Mouse (Mus musculus) lung, embryonic 15.5 days (tissue): ENCODE data around the gene Hemk1. TPM values are rescaled to one million over a fixed set of nuclear protein-coding genes. Genes with fewer than 3 reads are reported as not detected.
"Not testable (repeated sequence)": the region's sequence is repeated elsewhere in the genome, so short reads cannot be mapped to it uniquely, and the experiment has no call there.

Source experiments
- ATAC-seq: fragments of 200-750 bp; cut with Nextera tagmentation; 2 replicates; pipeline ENCODE4 v1.8.0; 2017; ENCODE audit warnings: moderate number of reproducible peaks, borderline replicate concordance; ENCODE audit not compliant: low FRiP score, low TSS enrichment; ENCODE audit errors: extremely low read depth
- H3K27ac ChIP-seq: fragments of 300-500 bp; sonication (generic); 2 replicates; pipeline ENCODE4 v1.5.1; 2015; ENCODE audit warnings: moderate library complexity, mild to moderate bottlenecking, inconsistent platforms
- H3K27me3 ChIP-seq: fragments of 300-500 bp; sonication (generic); 2 replicates; pipeline ENCODE4 v1.6.1; 2015; ENCODE audit warnings: inconsistent platforms
- H3K36me3 ChIP-seq: fragments of 300-500 bp; sonication (generic); 2 replicates; pipeline ENCODE4 v1.6.1; 2015; ENCODE audit warnings: inconsistent platforms
- H3K4me1 ChIP-seq: fragments of 300-500 bp; sonication (generic); 2 replicates; pipeline ENCODE4 v1.6.1; 2015; ENCODE audit warnings: inconsistent platforms
- H3K4me2 ChIP-seq: fragments of 300-500 bp; sonication (generic); 2 replicates; pipeline ENCODE4 v1.6.1; 2015; ENCODE audit warnings: inconsistent platforms, mild to moderate bottlenecking, moderate library complexity
- H3K4me3 ChIP-seq: fragments of 300-500 bp; sonication (generic); 2 replicates; pipeline ENCODE4 v1.5.1; 2015; ENCODE audit warnings: mild to moderate bottlenecking, inconsistent platforms
- H3K9ac ChIP-seq: fragments of 300-500 bp; sonication (generic); 2 replicates; pipeline ENCODE4 v1.6.1; 2015; ENCODE audit warnings: inconsistent platforms
- H3K9me3 ChIP-seq: fragments of 300-500 bp; sonication (generic); 2 replicates; pipeline ENCODE4 v1.6.1; 2016; ENCODE audit warnings: inconsistent platforms
- whole genome bisulfite sequencing: fragments of 180-500 bp; shearing (Covaris S2); methylation state at CpG from one replicate; pipeline ENCODE4 v1.1.7; 2015; 5-methylcytosine and 5-hydroxymethylcytosine counted together
- polyA plus RNA-seq: library from polyadenylated mRNA; unstranded; fragments of >200 nt; fragmentation: Nextera tagmentation; extraction: Ambion mirVana; gene quantifications from 2 replicates; pipeline ENCODE4 v1.2.1, GENCODE M21; 2015

Gene Hemk1
- polyA plus RNA-seq, 1 experiment from 2014 or later = 11.4 TPM

GRCm38 (mm10) chr9:107323558-107323957 lies 14.6 kb downstream of the Hemk1 start:
- H3K4me3 ChIP-seq = no peak overlapping the region
- no peak overlapping the region for H3K9ac ChIP-seq
- no peak overlapping the region; the same call in 1 of the 2 replicates for H3K27ac ChIP-seq
- H3K4me2 ChIP-seq = no peak overlapping the region
- H3K36me3 ChIP-seq = no peaks in the 10 kb centered on the region; the same call in 1 of the 2 replicates
- H3K4me1 ChIP-seq = peaks cover 17% of the 10 kb centered on the region
- no peaks in the 10 kb centered on the region for H3K9me3 ChIP-seq
- WGBS = 51% methylated on average over 6 of the region's 6 CpGs
- H3K27me3 ChIP-seq = no peaks in the 10 kb centered on the region
- ATAC-seq = no peak

GRCm38 (mm10) chr9:107322461-107323050 lies 15.6 kb downstream of the Hemk1 start:
- H3K4me3 ChIP-seq = no peak overlapping the region
- H3K27ac ChIP-seq = peak overlapping the region; percentile 59; the same call in 1 of the 2 replicates
- 59% methylated on average over 8 of the region's 8 CpGs for WGBS
- no peaks in the 10 kb centered on the region for H3K36me3 ChIP-seq
- ATAC-seq = no peak
- H3K9me3 ChIP-seq = no peaks in the 10 kb centered on the region
- H3K27me3 ChIP-seq = no peaks in the 10 kb centered on the region
- H3K4me1 ChIP-seq = peaks cover 14% of the 10 kb centered on the region
- H3K4me2 ChIP-seq = no peak overlapping the region
- H3K9ac ChIP-seq = no peak overlapping the region

GRCm38 (mm10) chr9:107315791-107316190 lies 22.4 kb downstream of the Hemk1 start:
- H3K4me1 ChIP-seq = no peaks in the 10 kb centered on the region
- H3K4me2 ChIP-seq = no peak overlapping the region
- H3K27me3 ChIP-seq = no peaks in the 10 kb centered on the region
- H3K4me3 ChIP-seq = no peak overlapping the region
- no peak overlapping the region for H3K9ac ChIP-seq
- H3K27ac ChIP-seq = no peak overlapping the region
- no peaks in the 10 kb centered on the region for H3K36me3 ChIP-seq
- H3K9me3 ChIP-seq = no peaks in the 10 kb centered on the region
- 61% methylated on average over 2 of the region's 2 CpGs for WGBS
- no peak for ATAC-seq

GRCm38 (mm10) chr9:107313926-107314325 lies 24.2 kb downstream of the Hemk1 start:
- WGBS = 69% methylated on average over 3 of the region's 3 CpGs
- Histone ChIP-seq H3K36me3 (no peaks in the 10 kb centered on the region), H3K4me2 (no peak overlapping the region), H3K9ac (no peak overlapping the region), H3K27ac (no peak overlapping the region), H3K9me3 (no peaks in the 10 kb centered on the region), H3K4me1 (no peaks in the 10 kb centered on the region), H3K4me3 (no peak overlapping the region), H3K27me3 (no peaks in the 10 kb centered on the region)
- ATAC-seq = no peak

GRCm38 (mm10) chr9:107312811-107313584 lies 25.2 kb downstream of the Hemk1 start:
- H3K4me2 ChIP-seq = no peak overlapping the region
- H3K36me3 ChIP-seq = no peaks in the 10 kb centered on the region
- WGBS = 54% methylated on average over 10 of the region's 10 CpGs
- H3K4me1 ChIP-seq = peaks cover 7% of the 10 kb centered on the region
- no peaks in the 10 kb centered on the region for H3K27me3 ChIP-seq
- H3K4me3 ChIP-seq = no peak overlapping the region
- no peaks in the 10 kb centered on the region for H3K9me3 ChIP-seq
- H3K27ac ChIP-seq = no peak overlapping the region
- no peak for ATAC-seq
- H3K9ac ChIP-seq = no peak overlapping the region

- H3K36me3 ChIP-seq = no peaks in the 10 kb centered on the region
- ATAC-seq = no peak
- H3K9ac ChIP-seq = no peak overlapping the region
- H3K9me3 ChIP-seq = no peaks in the 10 kb centered on the region
- peaks cover 36% of the 10 kb centered on the region for H3K4me1 ChIP-seq
- H3K4me3 ChIP-seq = no peak overlapping the region
- 51% methylated on average over 5 of the region's 5 CpGs for WGBS
- no peak overlapping the region for H3K4me2 ChIP-seq
- no peaks in the 10 kb centered on the region for H3K27me3 ChIP-seq
- no peak overlapping the region for H3K27ac ChIP-seq
Measured at GRCm38 (mm10) chr9:107309600-107309999, 28.6 kb downstream of the Hemk1 start.

GRCm38 (mm10) chr9:107309171-107309570 lies 29.0 kb downstream of the Hemk1 start:
- 57% methylated on average over 9 of the region's 9 CpGs for WGBS
- Histone ChIP-seq H3K27me3 (no peaks in the 10 kb centered on the region), H3K4me2 (no peak overlapping the region), H3K4me1 (peaks cover 36% of the 10 kb centered on the region), H3K4me3 (no peak overlapping the region), H3K36me3 (no peaks in the 10 kb centered on the region), H3K9me3 (no peaks in the 10 kb centered on the region), H3K9ac (no peak overlapping the region), H3K27ac (no peak overlapping the region)
- ATAC-seq = no peak

- Histone ChIP-seq H3K4me3 (no peak overlapping the region), H3K4me1 (peaks cover 36% of the 10 kb centered on the region), H3K4me2 (no peak overlapping the region), H3K27ac (peak overlapping the region; percentile 81), H3K9me3 (no peaks in the 10 kb centered on the region), H3K36me3 (no peaks in the 10 kb centered on the region), H3K9ac (no peak overlapping the region), H3K27me3 (no peaks in the 10 kb centered on the region)
- WGBS = 81% methylated on average over 9 of the region's 9 CpGs
- 0 out of 2 replicates have a peak, but pooled peaks have one; percentile 12 for ATAC-seq
Measured at GRCm38 (mm10) chr9:107308346-107309000, 29.7 kb downstream of the Hemk1 start.

- no peak overlapping the region for H3K9ac ChIP-seq
- 35% methylated on average over 12 of the region's 12 CpGs for WGBS
- no peaks in the 10 kb centered on the region for H3K27me3 ChIP-seq
- no peaks in the 10 kb centered on the region for H3K36me3 ChIP-seq
- no peaks in the 10 kb centered on the region for H3K9me3 ChIP-seq
- H3K4me1 ChIP-seq = peaks cover 42% of the 10 kb centered on the region
- peak overlapping the region; percentile 81 for H3K27ac ChIP-seq
- H3K4me2 ChIP-seq = peak overlapping the region; percentile 5; the same call in 1 of the 2 replicates
- peak; percentile 64; the same call in 1 of the 2 replicates for ATAC-seq
- no peak overlapping the region for H3K4me3 ChIP-seq
Measured at GRCm38 (mm10) chr9:107307886-107308285, 30.3 kb downstream of the Hemk1 start.

GRCm38 (mm10) chr9:107307099-107307872 lies 30.9 kb downstream of the Hemk1 start:
- ATAC-seq = peak; percentile 4; the same call in 1 of the 2 replicates

GRCm38 (mm10) chr9:107306673-107307072 lies 31.5 kb downstream of the Hemk1 start:
- H3K27ac ChIP-seq = peak overlapping the region; percentile 92
- ATAC-seq = not testable (repeated sequence)

More at GRCm38 (mm10) chr9:107307099-107307872, 30.9 kb downstream of the Hemk1 start:
- H3K4me2 ChIP-seq = peak overlapping the region; percentile 5; the same call in 1 of the 2 replicates
- peaks cover 43% of the 10 kb centered on the region for H3K4me1 ChIP-seq
- H3K4me3 ChIP-seq = no peak overlapping the region
- H3K9ac ChIP-seq = no peak overlapping the region
- peak overlapping the region; percentile 81 for H3K27ac ChIP-seq
- 58% methylated on average over 11 of the region's 11 CpGs for WGBS
- no peaks in the 10 kb centered on the region for H3K9me3 ChIP-seq
- H3K36me3 ChIP-seq = no peaks in the 10 kb centered on the region
- no peaks in the 10 kb centered on the region for H3K27me3 ChIP-seq

More at GRCm38 (mm10) chr9:107306673-107307072, 31.5 kb downstream of the Hemk1 start:
- H3K4me1 ChIP-seq = peaks cover 49% of the 10 kb centered on the region
- H3K4me3 ChIP-seq, H3K9me3 ChIP-seq, H3K27me3 ChIP-seq, H3K36me3 ChIP-seq, H3K4me2 ChIP-seq, H3K9ac ChIP-seq: not testable (repeated sequence)
- 95% methylated on average over 1 of the region's 1 CpGs for WGBS
